Mouse (Mus musculus): ENCODE measurements around the gene Lyve1. TPM values are rescaled to one million over a fixed set of nuclear protein-coding genes. Genes with fewer than 3 reads are reported as not detected.
"Not testable (repeated sequence)": the region's sequence is repeated elsewhere in the genome, so short reads cannot be mapped to it uniquely, and the experiment has no call there.

The Lyve1 gene
- polyA plus RNA-seq (2015; fragmentation: Nextera tagmentation; extraction: Ambion mirVana) = 6.5 and 9.1 TPM in 2 replicates

- H3K9ac ChIP-seq = no peak within 1 kb of the TSS
- no peaks in the 10 kb centered on the region for H3K36me3 ChIP-seq
- no peak within 1 kb of the TSS for H3K4me2 ChIP-seq
- no peak for ATAC-seq (replicated peaks; ENCODE audit: low FRiP score)
- H3K27me3 ChIP-seq = no peaks in the 10 kb centered on the region
- WGBS = 63% methylated on average over 12 of the region's 12 CpGs
- no peak within 1 kb of the TSS for H3K27ac ChIP-seq
- peaks cover 23% of the 10 kb centered on the region for H3K4me1 ChIP-seq
- no peaks in the 10 kb centered on the region for H3K9me3 ChIP-seq (replicated peaks)
- H3K4me3 ChIP-seq (replicated peaks) = no peak within 1 kb of the TSS
Observed at GRCm38 (mm10) chr7:110862751-110863289, at the start of gene Lyve1. Gene Lyve1 (minus strand): TSS chr7:110863239.

GRCm38 (mm10) chr7:110908209-110909144 lies 45.4 kb upstream of the Lyve1 start:
- Histone ChIP-seq H3K4me1 (peaks cover 7% of the 10 kb centered on the region; the same call in 1 of the 2 replicates), H3K9me3 (replicated peaks) (no peaks in the 10 kb centered on the region), H3K27ac (no peak overlapping the region), H3K9ac (no peak overlapping the region), H3K27me3 (no peaks in the 10 kb centered on the region), H3K36me3 (peaks cover 11% of the 10 kb centered on the region; the same call in 1 of the 2 replicates), H3K4me3 (replicated peaks) (no peak overlapping the region), H3K4me2 (no peak overlapping the region)
- ATAC-seq (replicated peaks; ENCODE audit: low FRiP score) = no peak
- 78% methylated on average over 8 of the region's 8 CpGs for WGBS

GRCm38 (mm10) chr7:110906566-110906965 lies 43.5 kb upstream of the Lyve1 start:
- ATAC-seq (replicated peaks; ENCODE audit: low FRiP score) = no peak
- Histone ChIP-seq H3K27ac (no peak overlapping the region), H3K4me2 (no peak overlapping the region), H3K9me3 (replicated peaks) (no peaks in the 10 kb centered on the region), H3K9ac (no peak overlapping the region), H3K36me3 (peaks cover 11% of the 10 kb centered on the region; the same call in 1 of the 2 replicates), H3K4me3 (replicated peaks) (no peak overlapping the region), H3K4me1 (peaks cover 7% of the 10 kb centered on the region; the same call in 1 of the 2 replicates), H3K27me3 (no peaks in the 10 kb centered on the region)
- 82% methylated on average over 2 of the region's 2 CpGs for WGBS

GRCm38 (mm10) chr7:110903226-110903625 lies 40.2 kb upstream of the Lyve1 start:
- Histone ChIP-seq H3K4me2 (no peak overlapping the region), H3K9ac (no peak overlapping the region), H3K36me3 (peaks cover 21% of the 10 kb centered on the region; the same call in 1 of the 2 replicates), H3K4me1 (peaks cover 7% of the 10 kb centered on the region; the same call in 1 of the 2 replicates), H3K9me3 (replicated peaks) (no peaks in the 10 kb centered on the region), H3K27me3 (no peaks in the 10 kb centered on the region), H3K4me3 (replicated peaks) (no peak overlapping the region), H3K27ac (0 out of 2 replicates have a peak overlapping the region, but pooled peaks have one; percentile 18)
- WGBS = 69% methylated on average over 7 of the region's 7 CpGs
- ATAC-seq (replicated peaks; ENCODE audit: low FRiP score) = no peak; the same call in 1 of the 2 replicates

- Histone ChIP-seq H3K27me3 (no peaks in the 10 kb centered on the region), H3K4me1 (peaks cover 2% of the 10 kb centered on the region; the same call in 1 of the 2 replicates), H3K4me2 (no peak overlapping the region), H3K9me3 (replicated peaks) (no peaks in the 10 kb centered on the region), H3K36me3 (peaks cover 10% of the 10 kb centered on the region; the same call in 1 of the 2 replicates), H3K4me3 (replicated peaks) (no peak overlapping the region), H3K9ac (no peak overlapping the region), H3K27ac (no peak overlapping the region)
- whole genome bisulfite sequencing = 88% methylated on average over 8 of the region's 8 CpGs
- no peak for ATAC-seq (replicated peaks; ENCODE audit: low FRiP score)
Observed at GRCm38 (mm10) chr7:110897202-110897601, 34.2 kb upstream of the Lyve1 start.

- no peak overlapping the region for H3K4me2 ChIP-seq
- H3K36me3 ChIP-seq = peaks cover 13% of the 10 kb centered on the region; the same call in 1 of the 2 replicates
- H3K9ac ChIP-seq = no peak overlapping the region
- H3K9me3 ChIP-seq (replicated peaks) = no peaks in the 10 kb centered on the region
- no peak overlapping the region for H3K4me3 ChIP-seq (replicated peaks)
- H3K27me3 ChIP-seq = no peaks in the 10 kb centered on the region
- no peak for ATAC-seq (replicated peaks; ENCODE audit: low FRiP score)
- no peak overlapping the region for H3K27ac ChIP-seq
- H3K4me1 ChIP-seq = peaks cover 2% of the 10 kb centered on the region; the same call in 1 of the 2 replicates
- WGBS = 88% methylated on average over 7 of the region's 7 CpGs
Observed at GRCm38 (mm10) chr7:110896453-110896852, 33.4 kb upstream of the Lyve1 start.

- not testable (repeated sequence) for H3K9ac ChIP-seq; H3K9me3 ChIP-seq (replicated peaks); H3K4me3 ChIP-seq (replicated peaks); H3K4me1 ChIP-seq; H3K4me2 ChIP-seq; H3K27ac ChIP-seq; H3K27me3 ChIP-seq; ATAC-seq (replicated peaks; ENCODE audit: low FRiP score)
- H3K36me3 ChIP-seq = peaks cover 14% of the 10 kb centered on the region; the same call in 1 of the 2 replicates
- WGBS = 69% methylated on average over 10 of the region's 10 CpGs
Observed at GRCm38 (mm10) chr7:110895772-110896171, 32.7 kb upstream of the Lyve1 start.

GRCm38 (mm10) chr7:110894673-110895072 lies 31.6 kb upstream of the Lyve1 start:
- Histone ChIP-seq H3K4me1 (peaks cover 2% of the 10 kb centered on the region; the same call in 1 of the 2 replicates), H3K9me3 (replicated peaks) (no peaks in the 10 kb centered on the region), H3K27ac (no peak overlapping the region), H3K36me3 (peaks cover 12% of the 10 kb centered on the region; the same call in 1 of the 2 replicates), H3K4me2 (no peak overlapping the region), H3K27me3 (no peaks in the 10 kb centered on the region), H3K9ac (no peak overlapping the region), H3K4me3 (replicated peaks) (no peak overlapping the region)
- no peak for ATAC-seq (replicated peaks; ENCODE audit: low FRiP score)
- WGBS = 81% methylated on average over 9 of the region's 9 CpGs

- no peak overlapping the region for H3K4me2 ChIP-seq
- WGBS = 63% methylated on average over 10 of the region's 10 CpGs
- H3K4me1 ChIP-seq = peaks cover 2% of the 10 kb centered on the region; the same call in 1 of the 2 replicates
- no peak overlapping the region for H3K9ac ChIP-seq
- H3K9me3 ChIP-seq (replicated peaks) = no peaks in the 10 kb centered on the region
- H3K27me3 ChIP-seq = no peaks in the 10 kb centered on the region
- peaks cover 7% of the 10 kb centered on the region; the same call in 1 of the 2 replicates for H3K36me3 ChIP-seq
- no peak overlapping the region for H3K27ac ChIP-seq
- H3K4me3 ChIP-seq (replicated peaks) = no peak overlapping the region
- no peak for ATAC-seq (replicated peaks; ENCODE audit: low FRiP score)
Observed at GRCm38 (mm10) chr7:110893943-110894610, 31.0 kb upstream of the Lyve1 start.

GRCm38 (mm10) chr7:110891501-110891986 lies 28.5 kb upstream of the Lyve1 start:
- Histone ChIP-seq H3K27ac (no peak overlapping the region), H3K9me3 (replicated peaks) (no peaks in the 10 kb centered on the region), H3K4me1 (peaks cover 2% of the 10 kb centered on the region; the same call in 1 of the 2 replicates), H3K27me3 (no peaks in the 10 kb centered on the region), H3K9ac (no peak overlapping the region), H3K4me3 (replicated peaks) (no peak overlapping the region), H3K4me2 (no peak overlapping the region), H3K36me3 (peaks cover 5% of the 10 kb centered on the region; the same call in 1 of the 2 replicates)
- no peak for ATAC-seq (replicated peaks; ENCODE audit: low FRiP score)
- 66% methylated on average over 9 of the region's 9 CpGs for WGBS

GRCm38 (mm10) chr7:110881746-110882333 lies 18.8 kb upstream of the Lyve1 start:
- H3K27me3 ChIP-seq = no peaks in the 10 kb centered on the region
- ATAC-seq (replicated peaks; ENCODE audit: low FRiP score) = no peak
- 64% methylated on average over 2 of the region's 2 CpGs for WGBS
- H3K9ac ChIP-seq = no peak overlapping the region
- no peak overlapping the region for H3K27ac ChIP-seq
- H3K4me1 ChIP-seq = no peaks in the 10 kb centered on the region
- no peaks in the 10 kb centered on the region for H3K9me3 ChIP-seq (replicated peaks)
- no peak overlapping the region for H3K4me2 ChIP-seq
- H3K36me3 ChIP-seq = 0 out of 2 replicates have a peak, but pooled peaks cover 6% of the 10 kb centered on the region
- H3K4me3 ChIP-seq (replicated peaks) = no peak overlapping the region
